Mouse (Mus musculus) ES-Bruce4 (cell line): ENCODE measurements around the gene 1810049J17Rik. TPM values are rescaled to one million over a fixed set of nuclear protein-coding genes. Genes with fewer than 3 reads are reported as not detected.

ENCODE experiments used
- H3K27ac ChIP-seq: 2 replicates; pipeline ENCODE4 v1.5.1; 2012; ENCODE audit warnings: low read length, inconsistent platforms; ENCODE audit not compliant: insufficient read depth
- H3K27me3 ChIP-seq: 2 replicates; pipeline ENCODE4 v1.6.1; 2012; ENCODE audit warnings: mild to moderate bottlenecking, low read length, inconsistent platforms; ENCODE audit not compliant: control insufficient read depth, poor library complexity, insufficient read depth, severe bottlenecking
- H3K36me3 ChIP-seq: 2 replicates; pipeline ENCODE4 v1.6.1; 2012; ENCODE audit warnings: inconsistent platforms, mild to moderate bottlenecking, low read length, moderate library complexity; ENCODE audit not compliant: control insufficient read depth, poor library complexity, insufficient read depth, severe bottlenecking
- H3K4me1 ChIP-seq: one replicate; pipeline ENCODE4 v1.8.1; 2011; ENCODE audit warnings: low read length; ENCODE audit not compliant: control insufficient read depth, insufficient read depth
- H3K4me3 ChIP-seq: 2 replicates; pipeline ENCODE4 v1.5.1; 2011; ENCODE audit warnings: low read depth, mild to moderate bottlenecking, low read length
- H3K9ac ChIP-seq: 2 replicates; pipeline ENCODE4 v1.6.1; 2012; ENCODE audit warnings: low read depth, mild to moderate bottlenecking, inconsistent platforms; ENCODE audit not compliant: poor library complexity, severe bottlenecking
- H3K9me3 ChIP-seq: replicated peaks from 2 replicates; pipeline ENCODE4 v1.6.1; 2012; ENCODE audit warnings: mild to moderate bottlenecking, low read length, inconsistent platforms; ENCODE audit not compliant: control insufficient read depth, poor library complexity, insufficient read depth, severe bottlenecking
- CTCF ChIP-seq: IDR thresholded peaks from one replicate; pipeline ENCODE4 v1.8.1; 2011; ENCODE audit warnings: low read depth, low read length
- EP300 ChIP-seq: IDR thresholded peaks from 2 replicates; pipeline ENCODE4 v1.6.1; 2011; ENCODE audit warnings: low read depth, low read length; ENCODE audit not compliant: insufficient read depth
- POLR2A ChIP-seq: IDR thresholded peaks from one replicate; pipeline ENCODE4 v1.8.1; 2011; ENCODE audit warnings: low read length; ENCODE audit not compliant: insufficient read depth
- polyA plus RNA-seq: library from polyadenylated mRNA; stranded (reverse); fragments of >200 nt; gene quantifications from 2 replicates; pipeline ENCODE4 v1.2.4, GENCODE M21; 2011; ENCODE audit warnings: low read depth; ENCODE audit not compliant: missing spikeins, insufficient read depth, insufficient read length

1810049J17Rik gene
- polyA plus RNA-seq, 1 experiment, result not detected

- TF ChIP-seq POLR2A, result no peak
- no peak for TF ChIP-seq EP300
- TF ChIP-seq CTCF, result no peak
- Histone ChIP-seq H3K27me3 (no peaks in the 10 kb centered on the region), H3K9me3 (no peaks in the 10 kb centered on the region), H3K4me1 (no peaks in the 10 kb centered on the region), H3K4me3 (no peak overlapping the region), H3K36me3 (no peaks in the 10 kb centered on the region), H3K27ac (no peak overlapping the region), H3K9ac (no peak overlapping the region)
Measured at GRCm38 (mm10) chr15:12291757-12292156, 29.9 kb downstream of the 1810049J17Rik start.

GRCm38 (mm10) chr15:12290330-12290729 lies 31.4 kb downstream of the 1810049J17Rik start:
- no peak overlapping the region for H3K9ac ChIP-seq
- no peaks in the 10 kb centered on the region for H3K36me3 ChIP-seq
- H3K9me3 ChIP-seq, result no peaks in the 10 kb centered on the region
- H3K27ac ChIP-seq, result no peak overlapping the region
- H3K27me3 ChIP-seq, result no peaks in the 10 kb centered on the region
- H3K4me1 ChIP-seq, result no peaks in the 10 kb centered on the region
- H3K4me3 ChIP-seq, result no peak overlapping the region
- no peak for TF ChIP-seq EP300
- TF ChIP-seq POLR2A, result no peak
- TF ChIP-seq CTCF, result no peak

- Histone ChIP-seq H3K9me3 (no peaks in the 10 kb centered on the region), H3K4me3 (no peak overlapping the region), H3K27me3 (peaks cover 1% of the 10 kb centered on the region; the same call in 1 of the 2 replicates), H3K27ac (no peak overlapping the region), H3K9ac (no peak overlapping the region), H3K36me3 (no peaks in the 10 kb centered on the region), H3K4me1 (no peaks in the 10 kb centered on the region)
- TF ChIP-seq EP300, result no peak
Measured at GRCm38 (mm10) chr15:12285535-12285809, 36.2 kb downstream of the 1810049J17Rik start.

- Histone ChIP-seq H3K27me3 (peaks cover 1% of the 10 kb centered on the region; the same call in 1 of the 2 replicates), H3K9me3 (no peaks in the 10 kb centered on the region), H3K4me3 (no peak overlapping the region), H3K9ac (no peak overlapping the region), H3K36me3 (no peaks in the 10 kb centered on the region), H3K4me1 (no peaks in the 10 kb centered on the region), H3K27ac (no peak overlapping the region)
- TF ChIP-seq POLR2A, result no peak
- no peak for TF ChIP-seq EP300
- no peak for TF ChIP-seq CTCF
Measured at GRCm38 (mm10) chr15:12284794-12285534, 36.7 kb downstream of the 1810049J17Rik start.

GRCm38 (mm10) chr15:12279816-12280215 lies 41.9 kb downstream of the 1810049J17Rik start:
- no peaks in the 10 kb centered on the region for H3K9me3 ChIP-seq
- no peaks in the 10 kb centered on the region for H3K36me3 ChIP-seq
- no peak overlapping the region for H3K4me3 ChIP-seq
- H3K4me1 ChIP-seq, result peaks cover 1% of the 10 kb centered on the region
- H3K27ac ChIP-seq, result no peak overlapping the region
- no peak overlapping the region for H3K9ac ChIP-seq
- TF ChIP-seq EP300 (no peak), POLR2A (no peak), CTCF (no peak)
- peaks cover 1% of the 10 kb centered on the region; the same call in 1 of the 2 replicates for H3K27me3 ChIP-seq

GRCm38 (mm10) chr15:12275091-12275623 lies 46.5 kb downstream of the 1810049J17Rik start:
- peaks cover 4% of the 10 kb centered on the region for H3K4me1 ChIP-seq
- no peaks in the 10 kb centered on the region for H3K9me3 ChIP-seq
- H3K27me3 ChIP-seq, result no peaks in the 10 kb centered on the region
- H3K4me3 ChIP-seq, result no peak overlapping the region
- H3K27ac ChIP-seq, result peak overlapping the region; percentile 68; the same call in 1 of the 2 replicates
- H3K9ac ChIP-seq, result no peak overlapping the region
- no peaks in the 10 kb centered on the region for H3K36me3 ChIP-seq
- TF ChIP-seq POLR2A (no peak), EP300 (0 out of 2 replicates have a peak, but pooled peaks have one; percentile 20)
